Mouse (Mus musculus): ENCODE measurements around the gene Hoxa3.

Hoxa3 gene

DNA sequence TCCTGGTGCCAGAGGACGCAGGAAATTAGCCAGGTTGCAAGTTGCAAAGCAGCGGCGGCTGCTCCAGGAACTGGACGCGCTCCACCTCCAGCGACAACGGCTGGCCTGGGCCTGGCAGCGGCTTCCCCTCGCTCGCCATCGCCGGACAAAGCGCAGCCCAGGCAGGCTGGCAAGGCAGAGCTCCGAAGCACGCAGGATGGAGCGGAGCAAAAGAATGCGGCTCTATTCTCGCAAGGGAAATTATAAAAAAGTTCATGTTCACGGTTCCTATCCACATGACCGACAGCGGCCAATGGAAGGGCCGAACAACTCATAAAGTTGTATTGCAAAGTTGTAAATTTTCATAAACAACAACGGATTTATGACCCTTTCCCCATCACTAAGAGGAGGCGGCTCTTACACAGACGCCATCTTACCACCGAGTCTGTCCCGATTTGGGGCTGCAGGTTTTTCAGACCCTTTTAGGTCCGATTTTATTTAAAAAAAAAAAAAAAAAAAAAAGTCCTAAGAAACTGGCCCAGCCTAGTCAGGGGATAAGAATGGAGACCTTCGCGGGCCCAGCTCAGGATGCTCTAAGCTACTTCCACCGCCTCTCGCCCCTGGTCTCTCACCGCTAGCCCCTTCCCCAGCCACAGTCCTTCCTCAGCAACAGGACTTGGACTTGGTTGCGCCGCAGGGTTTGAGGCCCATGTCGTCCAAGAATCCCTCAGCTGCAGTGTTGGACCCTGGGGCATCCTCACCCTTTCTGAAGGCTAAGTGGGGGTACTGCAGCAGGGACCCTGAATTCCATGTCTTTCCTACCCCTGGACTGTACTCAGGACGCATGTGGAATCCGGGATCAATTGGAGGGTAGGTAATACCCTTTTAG, at the start of gene Hoxa3, which contains the start of gene Gm28308:
Hoxa3 (minus strand) TSS at position 218 of the 868 bp plus-strand sequence.
Gm28308 (minus strand) TSS at position 221 of the 868 bp plus-strand sequence.
- DNase-seq, result no peak

DNA sequence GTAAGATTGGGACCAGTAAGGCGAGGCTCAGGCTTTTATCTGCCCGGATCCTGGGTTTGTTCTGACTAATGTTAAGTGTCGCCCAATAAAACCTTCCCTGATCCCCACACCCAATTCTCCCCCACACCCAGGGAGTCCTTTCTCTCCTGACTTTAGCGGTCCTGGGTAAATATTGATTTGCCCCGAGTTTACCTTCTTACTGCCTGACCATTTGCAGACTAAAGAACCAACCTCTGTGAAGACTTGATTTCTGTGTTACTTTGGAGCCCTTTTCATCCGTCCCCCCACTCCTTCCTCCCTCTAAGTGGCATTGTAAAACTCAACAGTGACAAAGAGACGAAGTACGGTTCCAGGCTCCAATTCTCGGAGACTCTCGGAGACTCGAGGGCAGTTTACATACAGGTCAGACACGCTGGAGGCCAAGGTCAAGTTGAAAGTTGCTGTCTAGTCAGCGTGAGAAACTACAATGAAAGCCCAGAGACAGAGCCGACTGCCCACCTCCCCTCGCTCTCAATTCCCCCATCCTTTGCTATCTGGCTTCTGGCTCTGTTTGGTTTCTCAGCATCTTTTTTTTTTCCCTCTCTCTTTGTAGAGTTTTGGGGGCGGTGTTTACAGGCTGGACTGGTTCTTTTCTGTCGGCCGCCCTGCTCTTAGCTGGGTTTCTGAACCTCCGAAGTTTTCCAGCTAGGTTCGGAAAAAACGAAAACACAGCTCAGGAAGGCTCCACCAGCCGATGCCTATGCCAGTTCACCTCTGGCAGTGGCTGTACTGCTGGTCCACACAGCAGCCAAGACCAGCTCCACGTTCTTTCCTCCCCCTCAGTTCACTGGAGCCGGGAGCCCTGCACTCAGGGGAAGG, 49.6 kb upstream of the Hoxa3 start:
- peak in 1 of 2 experiments; percentile 49 for DNase-seq

GRCm38 (mm10) chr6:52261751-52262462, 48.8 kb upstream of the Hoxa3 start:
- peak in 1 of 2 experiments; percentile 25 for DNase-seq

- DNase-seq, result peak in 1 of 2 experiments; percentile 19
Measured at GRCm38 (mm10) chr6:52260654-52261575, 47.8 kb upstream of the Hoxa3 start, which contains the start of gene Hoxa13. TSS of gene Hoxa13 (minus strand) at chr6:52260880.

GRCm38 (mm10) chr6:52259811-52260261, 46.7 kb upstream of the Hoxa3 start:
- peak in 1 of 2 experiments; percentile 37 for DNase-seq

DNA sequence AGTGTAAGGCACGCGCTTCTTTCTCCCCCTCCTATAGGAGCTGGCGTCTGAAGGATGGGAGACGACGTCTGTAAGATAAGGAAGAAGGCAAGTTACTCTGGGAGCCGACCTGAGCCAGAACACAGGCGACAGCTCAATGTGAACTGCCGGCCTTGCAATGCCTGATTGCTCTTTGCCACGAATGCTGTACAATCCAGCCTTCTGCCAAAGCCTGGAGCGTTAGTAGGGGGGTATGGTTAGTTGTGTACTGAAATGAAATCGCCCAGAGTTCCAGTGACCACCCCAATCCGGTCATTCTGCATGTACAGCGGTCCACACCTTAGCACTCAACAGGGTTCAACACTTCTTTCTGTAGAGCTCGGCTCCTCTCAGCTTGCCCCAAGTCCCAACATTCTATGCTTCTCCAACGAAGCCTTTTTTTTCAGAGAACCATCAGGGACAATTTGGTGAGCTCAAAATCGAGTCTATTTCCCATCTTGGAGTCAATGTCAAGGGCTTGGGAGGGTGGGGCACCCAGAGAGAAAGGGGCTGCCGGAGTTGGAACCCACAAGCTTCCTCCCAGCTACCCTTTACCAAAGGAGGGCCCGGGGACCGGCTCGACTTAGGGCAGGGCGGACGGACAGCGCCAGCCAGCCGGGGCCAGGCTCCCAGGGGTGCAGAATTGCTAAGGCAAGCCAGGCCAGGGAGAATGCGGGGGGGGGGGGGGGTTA, 46.1 kb upstream of the Hoxa3 start:
- DNase-seq, result peak in 1 of 2 experiments; percentile 48

GRCm38 (mm10) chr6:52256956-52257355, 43.8 kb upstream of the Hoxa3 start:
- DNase-seq, result peak; percentile 91 to 93

DNA sequence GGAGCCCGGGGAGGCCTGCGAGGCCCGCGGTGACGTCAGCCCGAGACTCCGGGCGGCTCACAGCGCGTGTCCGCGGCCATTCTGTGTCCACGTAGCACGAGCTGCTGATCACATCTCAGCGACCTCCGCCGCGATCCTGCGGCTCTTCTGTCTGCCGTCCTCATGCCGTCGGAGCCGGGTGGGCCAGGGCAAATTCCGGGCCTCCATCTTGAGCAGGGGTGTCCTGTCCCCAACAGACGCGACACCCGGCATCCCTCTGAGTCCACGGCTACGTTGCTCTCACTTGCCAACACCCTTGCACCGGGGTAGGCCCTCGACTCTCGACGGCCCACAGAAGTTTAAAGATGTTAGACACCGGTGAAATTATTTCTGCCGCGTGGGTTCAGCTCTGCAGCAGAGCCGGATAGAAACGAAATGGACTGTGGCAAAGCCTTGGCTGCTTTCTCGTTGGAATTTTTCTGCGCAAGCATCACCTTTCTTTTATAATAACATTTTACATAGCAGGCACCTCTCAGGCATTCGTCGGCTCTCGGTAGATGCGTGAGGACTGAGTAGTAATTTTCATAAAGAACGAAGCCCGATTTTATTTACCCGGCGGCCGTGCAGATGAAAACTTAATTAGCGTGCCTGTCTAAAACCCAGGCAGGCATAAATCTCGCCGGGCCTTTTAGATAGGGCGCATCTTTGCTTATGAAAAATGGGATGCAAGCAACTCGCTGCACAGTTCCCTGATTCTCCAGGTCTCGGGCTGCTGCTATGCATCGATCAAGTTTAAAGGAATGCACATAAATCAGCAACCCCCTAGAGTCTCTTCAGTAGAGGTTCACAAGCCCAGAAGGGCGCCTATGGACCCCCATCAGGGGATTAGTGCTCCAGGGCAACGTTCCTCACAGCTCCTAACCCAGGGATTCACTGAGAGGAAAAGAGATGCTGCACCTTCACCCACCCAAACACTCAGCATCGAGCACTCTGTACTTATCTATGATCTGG, 40.7 kb upstream of the Hoxa3 start:
- DNase-seq, result peak in 1 of 2 experiments; percentile 62

- DNase-seq, result peak in 1 of 2 experiments; percentile 46
Measured at GRCm38 (mm10) chr6:52252775-52253376, 39.7 kb upstream of the Hoxa3 start.

GRCm38 (mm10) chr6:52252016-52252774, 39.1 kb upstream of the Hoxa3 start:
- no peak for DNase-seq

GRCm38 (mm10) chr6:52251177-52251879, 38.2 kb upstream of the Hoxa3 start:
- no peak for DNase-seq

DNA sequence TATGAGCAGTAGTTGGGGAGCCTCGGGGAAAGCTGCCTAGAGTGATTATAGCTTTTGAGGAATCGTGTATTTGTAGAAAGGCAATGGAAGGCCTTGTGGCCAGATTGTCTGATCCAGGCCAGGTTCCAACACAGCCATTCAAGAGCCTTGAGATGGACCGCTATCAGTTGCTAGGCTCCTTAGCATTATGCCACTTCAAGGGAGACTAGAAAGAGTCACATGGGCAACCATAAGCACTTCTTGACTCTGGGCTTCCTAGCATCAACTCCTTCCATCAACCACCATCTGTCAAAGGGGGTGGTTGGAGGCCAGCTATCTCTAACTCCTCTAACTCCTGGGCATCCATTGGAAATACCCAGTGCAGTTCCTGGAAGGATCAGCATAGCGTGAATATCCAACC, 36.7 kb upstream of the Hoxa3 start:
- no peak for DNase-seq

- DNase-seq, result no peak
Measured at GRCm38 (mm10) chr6:52249415-52249738, 36.2 kb upstream of the Hoxa3 start.

DNA sequence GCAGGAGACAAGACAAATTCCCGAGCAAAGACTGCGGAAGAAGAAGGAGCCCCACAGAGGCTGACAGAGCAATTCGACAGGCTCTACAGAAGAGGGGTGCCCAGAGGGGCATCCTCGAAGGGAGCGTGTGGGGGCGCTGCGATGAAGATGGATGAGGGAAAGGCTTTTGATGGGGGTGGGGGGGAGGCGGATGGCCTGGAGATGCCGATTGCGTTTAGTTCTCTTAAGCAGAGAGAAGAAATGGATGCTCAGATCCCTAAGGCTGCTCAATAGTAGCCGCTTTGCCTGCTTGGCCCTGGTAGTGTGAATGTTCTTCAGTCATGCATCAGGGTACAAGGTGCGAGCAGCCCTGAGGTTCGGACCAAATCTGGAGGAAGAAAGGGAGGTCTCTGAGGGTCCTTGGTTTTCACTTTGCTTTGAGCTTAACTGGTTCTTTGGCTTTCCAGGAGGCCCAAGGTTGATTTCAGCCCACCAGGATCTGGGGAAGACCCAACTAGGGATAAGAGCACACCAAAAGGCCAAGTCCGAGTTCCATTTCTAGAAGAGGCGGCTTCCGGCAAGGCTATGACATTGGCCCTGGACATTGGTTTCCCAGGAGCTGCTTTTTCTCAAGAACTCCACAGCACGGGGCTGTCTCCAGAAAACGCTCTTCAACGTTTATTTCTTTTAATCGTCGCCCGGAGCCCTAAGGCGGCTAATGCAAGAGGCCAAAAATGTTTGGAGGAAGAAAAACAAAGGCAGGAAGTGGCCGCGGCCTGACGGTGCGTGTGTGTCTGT, 35.7 kb upstream of the Hoxa3 start:
- DNase-seq, result no peak

GRCm38 (mm10) chr6:52247766-52248637, 34.9 kb upstream of the Hoxa3 start:
- DNase-seq, result no peak

DNA sequence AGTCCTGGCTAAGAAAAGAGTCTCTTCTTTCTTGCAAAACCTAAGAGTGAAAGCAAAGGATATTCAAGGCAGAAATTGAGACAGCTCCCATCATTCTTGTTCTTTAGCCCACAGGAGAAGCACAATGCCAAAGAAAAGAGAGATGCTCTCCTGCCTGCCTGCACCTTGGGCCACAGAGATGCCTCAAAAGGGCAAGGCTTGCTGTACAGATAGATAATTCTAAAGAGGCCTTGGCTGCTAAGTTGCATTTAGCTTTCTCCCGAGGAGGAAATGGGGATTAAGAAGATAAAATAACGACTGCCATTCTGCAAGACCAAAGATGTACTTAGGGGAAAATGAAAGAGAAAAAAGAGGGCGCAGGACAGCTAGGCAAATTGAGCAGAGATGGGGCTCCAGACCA, 33.8 kb upstream of the Hoxa3 start:
- DNase-seq, result no peak

All from cerebellum, postnatal 10 days (tissue).